Mouse (Mus musculus): Measurements from ENCODE around the gene Zbtb9. TPM values are rescaled to one million over a fixed set of nuclear protein-coding genes. Genes with fewer than 3 reads are reported as not detected.
A peak's percentile ranks its signal among the peaks of the same experiment; 100 is the strongest.

Zbtb9 gene
- polyA plus RNA-seq, 2 experiments = 2.6 to 4.0 TPM

DNA sequence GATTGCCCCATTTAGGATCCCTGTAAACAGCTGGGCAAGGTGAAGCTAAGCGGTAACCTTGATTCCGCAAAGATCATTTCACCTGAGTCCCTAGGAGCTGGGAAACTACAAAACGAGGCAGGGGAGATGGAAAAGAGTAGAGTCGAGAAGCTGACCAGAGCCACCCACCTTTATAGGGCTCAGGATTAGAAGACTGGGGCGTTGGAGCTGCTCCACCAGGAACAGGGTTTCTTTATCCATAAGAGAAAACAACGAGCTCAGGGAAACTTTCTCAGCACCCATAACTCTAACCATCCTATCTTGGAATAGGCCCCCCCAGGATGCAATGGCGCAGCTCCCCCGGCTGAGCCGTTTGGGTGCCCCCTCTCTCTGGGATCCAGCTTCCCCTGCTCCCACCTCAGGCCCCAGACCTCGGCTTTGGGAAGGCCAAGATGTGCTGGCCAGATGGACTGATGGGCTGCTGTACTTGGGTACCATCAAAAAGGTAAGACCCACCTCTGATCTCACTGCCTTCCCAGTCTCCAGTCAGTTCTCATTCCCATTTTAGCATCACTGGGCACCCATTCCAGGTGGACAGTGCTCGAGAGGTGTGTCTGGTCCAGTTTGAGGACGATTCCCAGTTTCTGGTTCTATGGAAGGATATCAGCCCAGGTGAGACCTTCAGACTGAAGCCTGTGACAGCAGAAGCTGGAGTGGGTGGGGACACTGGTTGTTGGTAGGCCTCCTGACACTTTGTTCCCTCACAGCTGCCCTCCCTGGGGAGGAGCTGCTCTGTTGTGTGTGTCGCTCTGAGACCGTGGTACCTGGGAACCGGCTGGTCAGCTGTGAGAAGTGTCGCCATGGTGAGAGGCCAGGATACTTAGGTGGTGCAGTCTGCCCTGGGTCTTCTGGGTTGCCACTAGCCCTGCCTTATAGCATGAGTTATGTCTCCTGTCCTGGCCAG, 38.8 kb upstream of the Zbtb9 start:
- H3K4me3 ChIP-seq (ENCODE audit: insufficient read depth in 1 of 2, low read depth in 2 of 2, low read length in 2 of 2) = peak overlapping the region in 1 of 2 experiments; percentile 67; a peak in 2 of 4 replicates
- no peak for TF ChIP-seq CTCF (IDR thresholded peaks at IDR 0.05; ENCODE audit: low read depth)
- no peak for TF ChIP-seq EP300 (IDR thresholded peaks at IDR 0.05; ENCODE audit: low read depth)
- ATAC-seq (ENCODE audit: insufficient read depth) (no peak), DNase-seq (ENCODE audit: low read depth in 3 of 3, low spot score in 3 of 3) (no peak)
- peaks cover 11 to 12% of the 10 kb centered on the region in 2 experiments; a peak in 3 of 4 replicates for H3K4me1 ChIP-seq (replicated peaks; ENCODE audit: control insufficient read depth in 2 of 2, insufficient read depth in 2 of 2, low read length in 1 of 2)
- H3K36me3 ChIP-seq (replicated peaks; ENCODE audit: control insufficient read depth, insufficient read depth, low read depth) = peaks cover 19% of the 10 kb centered on the region
- H3K4me2 ChIP-seq (ENCODE audit: low read depth) = peak overlapping the region; percentile 94
- 73% methylated on average over 16 of the region's 16 CpGs for WGBS (ENCODE audit: insufficient replicate concordance)
- no peak overlapping the region for H3K27ac ChIP-seq
- no peaks in the 10 kb centered on the region for H3K27me3 ChIP-seq (ENCODE audit: control insufficient read depth, insufficient read depth, low read length)
- no peak overlapping the region for H3K9ac ChIP-seq (replicated peaks)
- no peaks in the 10 kb centered on the region for H3K9me3 ChIP-seq (ENCODE audit: control insufficient read depth, low read length)

DNA sequence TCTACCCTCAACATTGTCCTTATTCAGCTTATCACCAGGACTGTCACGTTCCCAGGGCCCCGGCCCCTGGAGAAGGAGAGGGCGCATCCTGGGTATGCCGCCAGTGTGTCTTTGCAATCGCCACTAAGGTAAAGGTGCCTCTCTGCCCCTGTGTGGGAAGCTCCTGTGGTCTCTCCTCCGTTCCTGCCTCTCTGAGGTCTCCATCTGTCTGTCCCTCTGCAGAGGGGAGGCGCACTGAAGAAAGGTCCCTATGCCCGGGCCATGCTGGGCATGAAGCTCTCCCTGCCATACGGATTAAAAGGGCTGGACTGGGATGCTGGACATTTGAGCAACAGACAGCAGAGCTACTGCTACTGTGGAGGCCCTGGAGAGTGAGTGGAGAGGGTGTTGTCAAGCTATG, 37.9 kb upstream of the Zbtb9 start:
- Histone ChIP-seq H3K4me1 (replicated peaks; ENCODE audit: control insufficient read depth in 2 of 2, insufficient read depth in 2 of 2, low read length in 1 of 2) (peaks cover 13% of the 10 kb centered on the region in 2 experiments), H3K4me3 (ENCODE audit: insufficient read depth in 1 of 2, low read depth in 2 of 2, low read length in 2 of 2) (no peak overlapping the region), H3K27me3 (ENCODE audit: control insufficient read depth, insufficient read depth, low read length) (no peaks in the 10 kb centered on the region), H3K36me3 (replicated peaks; ENCODE audit: control insufficient read depth, insufficient read depth, low read depth) (peaks cover 15% of the 10 kb centered on the region), H3K4me2 (ENCODE audit: low read depth) (no peak overlapping the region), H3K27ac (no peak overlapping the region), H3K9me3 (ENCODE audit: control insufficient read depth, low read length) (no peaks in the 10 kb centered on the region), H3K9ac (replicated peaks) (no peak overlapping the region)
- no peak for TF ChIP-seq CTCF (IDR thresholded peaks at IDR 0.05; ENCODE audit: low read depth)
- no peak for TF ChIP-seq EP300 (IDR thresholded peaks at IDR 0.05; ENCODE audit: low read depth)
- WGBS (ENCODE audit: insufficient replicate concordance) = 75% methylated on average over 9 of the region's 9 CpGs
- ATAC-seq (ENCODE audit: insufficient read depth) = no peak
- DNase-seq (ENCODE audit: low read depth in 3 of 3, low spot score in 3 of 3) = no peak

DNA sequence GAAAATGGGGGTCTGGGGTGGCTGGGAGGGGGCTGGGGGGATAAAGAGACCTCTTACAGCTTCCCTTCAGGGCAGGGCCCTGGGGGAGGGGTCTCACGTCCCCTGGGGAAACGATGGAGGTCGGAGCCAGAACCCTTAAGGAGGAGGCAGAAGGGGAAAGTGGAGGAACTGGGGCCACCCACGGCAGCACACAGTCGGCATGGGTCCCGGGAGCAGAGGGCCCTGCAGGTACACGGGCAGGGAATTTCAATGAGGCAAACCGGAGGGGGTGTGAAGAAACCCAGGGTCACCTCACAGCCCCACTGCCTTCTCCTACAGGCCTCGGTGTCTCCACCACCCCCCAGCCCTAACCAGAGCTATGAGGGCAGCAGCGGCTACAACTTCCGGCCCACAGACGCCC, 36.5 kb upstream of the Zbtb9 start:
- DNase-seq (ENCODE audit: low read depth in 3 of 3, low spot score in 3 of 3) (no peak), ATAC-seq (ENCODE audit: insufficient read depth) (no peak)
- Histone ChIP-seq H3K4me1 (replicated peaks; ENCODE audit: control insufficient read depth in 2 of 2, insufficient read depth in 2 of 2, low read length in 1 of 2) (peaks cover 21 to 23% of the 10 kb centered on the region in 2 experiments), H3K4me3 (ENCODE audit: insufficient read depth in 1 of 2, low read depth in 2 of 2, low read length in 2 of 2) (no peak overlapping the region), H3K9ac (replicated peaks) (no peak overlapping the region), H3K36me3 (replicated peaks; ENCODE audit: control insufficient read depth, insufficient read depth, low read depth) (peaks cover 7% of the 10 kb centered on the region), H3K4me2 (ENCODE audit: low read depth) (no peak overlapping the region), H3K27ac (no peak overlapping the region), H3K27me3 (ENCODE audit: control insufficient read depth, insufficient read depth, low read length) (no peaks in the 10 kb centered on the region), H3K9me3 (ENCODE audit: control insufficient read depth, low read length) (no peaks in the 10 kb centered on the region)
- 80% methylated on average over 12 of the region's 12 CpGs for WGBS (ENCODE audit: insufficient replicate concordance)
- TF ChIP-seq CTCF (IDR thresholded peaks at IDR 0.05; ENCODE audit: low read depth) (no peak), EP300 (IDR thresholded peaks at IDR 0.05; ENCODE audit: low read depth) (no peak)

DNA sequence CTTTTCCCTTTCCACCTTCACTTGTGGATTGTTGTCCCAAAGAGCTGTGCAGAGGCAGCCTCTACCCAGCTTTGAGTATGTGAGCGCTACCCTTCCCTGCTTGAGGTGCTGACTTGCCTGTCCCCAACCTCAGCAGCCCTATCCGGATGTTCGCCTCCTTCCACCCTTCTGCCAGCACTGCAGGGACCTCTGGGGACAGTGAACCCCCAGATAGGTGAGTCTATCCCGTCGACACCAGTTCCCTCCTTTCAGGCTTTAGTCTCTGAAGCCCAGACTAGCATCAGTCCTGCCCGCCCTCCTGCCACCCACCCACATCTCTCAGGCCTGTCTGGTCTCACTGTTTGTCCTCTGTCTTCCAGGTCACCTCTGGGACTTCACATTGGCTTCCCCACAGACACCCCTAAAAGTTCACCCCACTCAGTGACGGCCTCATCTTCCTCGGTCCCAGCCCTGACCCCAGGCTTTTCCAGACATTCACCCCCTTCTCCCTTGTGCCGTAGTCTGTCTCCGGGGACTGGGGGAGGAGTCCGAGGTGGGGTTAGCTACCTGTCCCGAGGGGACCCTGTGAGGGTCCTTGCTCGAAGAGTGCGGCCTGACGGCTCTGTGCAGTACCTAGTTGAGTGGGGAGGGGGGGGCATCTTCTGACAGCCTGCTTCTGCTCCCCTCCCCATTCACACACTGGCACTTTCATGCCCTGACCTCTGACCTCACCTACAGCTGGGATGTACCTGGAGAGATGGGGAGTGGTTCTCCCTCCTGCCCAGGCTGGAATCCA, 35.9 kb upstream of the Zbtb9 start:
- Histone ChIP-seq H3K27me3 (ENCODE audit: control insufficient read depth, insufficient read depth, low read length) (no peaks in the 10 kb centered on the region), H3K4me3 (ENCODE audit: insufficient read depth in 1 of 2, low read depth in 2 of 2, low read length in 2 of 2) (no peak overlapping the region), H3K4me2 (ENCODE audit: low read depth) (no peak overlapping the region), H3K9me3 (ENCODE audit: control insufficient read depth, low read length) (no peaks in the 10 kb centered on the region), H3K9ac (replicated peaks) (no peak overlapping the region), H3K27ac (no peak overlapping the region), H3K4me1 (replicated peaks; ENCODE audit: control insufficient read depth in 2 of 2, insufficient read depth in 2 of 2, low read length in 1 of 2) (peaks cover 21 to 23% of the 10 kb centered on the region in 2 experiments), H3K36me3 (replicated peaks; ENCODE audit: control insufficient read depth, insufficient read depth, low read depth) (peaks cover 7% of the 10 kb centered on the region)
- 85% methylated on average over 15 of the region's 15 CpGs for WGBS (ENCODE audit: insufficient replicate concordance)
- ATAC-seq (ENCODE audit: insufficient read depth) (no peak), DNase-seq (ENCODE audit: low read depth in 3 of 3, low spot score in 3 of 3) (no peak)
- TF ChIP-seq CTCF (IDR thresholded peaks at IDR 0.05; ENCODE audit: low read depth) (no peak), EP300 (IDR thresholded peaks at IDR 0.05; ENCODE audit: low read depth) (no peak)

All from liver, embryonic 14.5 days (tissue).